Mouse (Mus musculus) heart, adult 18-20 months (tissue): ENCODE data around the gene Metap2. TPM values are rescaled to one million over a fixed set of nuclear protein-coding genes. Genes with fewer than 3 reads are reported as not detected.

Experiments used
- DNase-seq, 2 experiments: peaks; one replicate each; pipeline ENCODE4 v3.0.0; 2021 to 2022; ENCODE audit warnings: mixed read lengths in 1 of 2
- long read RNA-seq, 2 experiments: library from polyadenylated mRNA; stranded (forward); transcript quantifications; one replicate each; pipeline ENCODE4 v2.0.0; 2021
- total RNA-seq, 2 experiments: library from RNA; stranded (reverse); gene quantifications; 2 replicates each; pipeline ENCODE4 v1.2.3; 2021

Gene Metap2
- total RNA-seq, result 100 to 1,000 TPM; 112 to 116 TPM
- long read RNA-seq, experiment 1, full-length matches to known transcripts, result 126 of 147 reads
- long read RNA-seq, experiment 1, partial matches to known transcripts, result 2 of 147 reads
- long read RNA-seq, experiment 1, other reads (novel, unspliced or antisense), result 19 of 147 reads
- long read RNA-seq, experiment 2, full-length matches to known transcripts, result 87 of 98 reads
- long read RNA-seq, experiment 2, partial matches to known transcripts, result 1 of 98 reads
- long read RNA-seq, experiment 2, other reads (novel, unspliced or antisense), result 10 of 98 reads

DNA sequence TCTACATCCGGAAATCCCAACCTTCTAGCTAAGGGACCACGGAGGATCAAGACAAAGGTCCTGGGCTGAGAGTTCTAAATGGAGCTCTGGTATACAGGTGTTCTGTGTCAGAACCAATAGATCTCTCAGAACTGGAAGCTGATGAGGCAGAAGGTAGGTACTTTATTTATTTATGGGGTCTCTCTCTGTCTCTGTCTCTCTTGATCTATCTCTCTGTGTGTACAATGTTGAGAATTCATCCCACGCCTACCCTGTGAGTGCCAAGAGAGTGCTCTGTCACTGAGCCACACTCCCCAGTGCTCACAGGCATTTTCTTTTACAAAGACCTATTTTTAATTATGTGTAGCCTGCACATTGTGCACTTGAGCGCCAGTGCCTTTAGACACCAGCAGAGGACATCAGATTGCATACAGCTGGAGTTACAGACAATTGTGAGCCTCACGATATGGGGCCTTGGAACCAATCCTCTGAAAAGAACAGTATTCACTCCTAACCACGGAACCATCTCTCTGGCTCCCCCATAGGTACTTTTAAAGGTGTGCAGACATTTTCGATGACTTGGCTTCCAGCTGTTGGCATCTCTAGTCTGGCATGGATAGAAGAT lies at the start of gene Metap2:
Gene Metap2 (minus strand): TSS at position 51 of the 604 bp plus-strand sequence.
- DNase-seq, result no peak

DNA sequence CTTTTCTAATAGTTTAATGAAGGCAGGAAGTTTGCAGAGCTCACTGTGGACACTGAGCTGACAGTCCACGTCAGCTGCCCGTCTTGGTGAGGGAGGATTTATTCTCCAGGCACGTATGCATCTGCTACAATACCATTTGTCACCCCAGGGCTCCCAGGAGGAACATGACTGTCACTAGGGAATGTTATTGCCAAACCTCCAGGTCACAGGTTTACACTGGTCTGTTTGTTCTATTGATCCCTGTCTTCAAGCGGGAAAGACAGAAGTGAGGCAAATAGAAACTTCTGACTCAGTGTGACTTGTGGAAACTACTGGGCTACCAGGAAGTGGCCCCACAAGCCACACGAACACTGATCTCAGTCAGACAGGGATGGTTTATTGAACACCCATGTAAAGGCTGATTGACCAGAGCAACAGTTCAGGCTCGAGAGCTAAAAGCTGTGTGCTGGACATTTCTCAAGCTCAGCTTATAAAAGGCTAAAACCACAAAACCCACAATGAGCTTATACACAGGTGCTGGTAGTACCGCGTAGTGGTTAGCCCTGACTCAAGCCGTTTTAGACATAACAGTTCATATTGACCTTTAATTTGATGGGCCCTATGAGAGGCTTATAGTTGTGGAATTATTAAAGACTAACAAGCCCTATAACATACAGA lies 49.1 kb upstream of the Metap2 start:
- no peak for DNase-seq

DNA sequence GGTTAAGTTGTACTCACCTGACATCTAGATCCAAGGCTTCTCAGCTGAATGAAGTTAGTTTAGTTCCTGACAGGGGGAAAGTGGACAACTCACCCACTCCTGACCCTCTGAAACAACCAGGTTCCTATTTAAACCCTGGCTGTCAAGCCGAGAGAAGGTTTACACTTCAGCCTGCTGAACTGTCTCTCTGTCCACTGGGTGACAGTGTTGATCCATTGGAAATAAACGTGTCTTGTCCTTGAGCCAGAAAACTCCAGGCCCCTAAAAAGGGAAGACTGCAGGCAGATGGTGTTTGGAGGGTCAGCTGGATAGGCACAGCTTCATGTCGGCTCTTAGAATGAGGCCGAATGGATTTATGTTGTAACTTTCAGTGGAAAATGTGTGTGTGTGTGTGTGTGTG lies 48.5 kb upstream of the Metap2 start:
- DNase-seq, result peak; percentile 11 to 41

DNA sequence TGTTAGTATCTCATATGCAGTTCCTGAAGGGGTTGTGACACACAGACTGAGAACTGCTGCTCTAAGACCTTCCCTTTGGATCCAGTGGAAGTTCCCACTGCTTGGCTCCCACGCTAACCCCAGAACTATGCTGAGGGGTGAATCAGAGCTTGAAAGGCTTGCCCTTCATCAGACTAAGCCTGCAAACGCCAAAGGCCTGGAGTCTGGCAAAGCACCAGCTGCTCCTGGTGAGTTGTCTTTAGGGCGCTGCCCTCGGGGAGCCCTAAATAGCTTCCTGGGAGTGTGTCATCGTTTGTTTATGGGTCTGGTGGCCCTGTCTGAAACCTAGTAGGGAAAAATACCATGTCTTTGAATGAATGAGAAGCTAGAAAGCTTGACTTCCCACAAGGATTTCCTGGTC lies 47.3 kb upstream of the Metap2 start:
- DNase-seq, result no peak

DNA sequence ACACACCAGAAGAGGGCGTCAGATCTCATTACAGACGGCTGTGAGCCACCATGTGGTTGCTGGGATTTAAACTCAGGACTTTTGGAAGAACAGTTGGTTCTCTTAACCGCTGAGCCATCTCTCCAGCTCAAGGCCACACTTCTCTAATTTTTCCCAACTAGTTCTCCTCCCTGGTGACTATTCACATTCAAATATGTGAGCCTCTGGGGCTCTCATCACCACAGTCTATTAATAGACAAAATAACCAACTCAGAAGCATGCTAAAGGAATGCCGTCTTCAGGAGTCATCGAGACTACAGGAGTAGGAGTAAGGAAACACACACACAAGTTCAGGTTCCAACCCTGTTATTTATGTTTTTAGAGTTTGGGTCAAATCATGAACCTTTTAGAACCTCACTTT lies 43.4 kb upstream of the Metap2 start:
- DNase-seq, result no peak

DNA sequence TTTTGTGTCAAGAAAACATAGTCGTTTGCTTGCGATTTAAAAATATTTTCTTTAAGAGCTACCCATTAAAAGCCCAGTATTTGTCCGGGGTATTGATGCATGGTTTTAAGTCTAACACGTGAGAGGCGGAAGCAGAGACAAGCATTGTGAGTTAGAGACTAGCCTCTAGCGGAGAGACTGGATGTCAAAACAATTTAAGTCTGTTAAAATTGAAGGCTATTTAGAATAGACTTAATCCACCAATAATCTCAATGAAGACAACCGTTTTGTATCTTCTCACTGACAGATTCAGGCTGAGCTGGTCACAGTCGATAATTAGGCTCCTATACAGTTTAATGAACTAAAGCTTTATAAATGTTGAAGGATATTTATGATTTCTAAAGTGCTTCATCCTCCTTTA lies 42.8 kb upstream of the Metap2 start:
- no peak for DNase-seq

DNA sequence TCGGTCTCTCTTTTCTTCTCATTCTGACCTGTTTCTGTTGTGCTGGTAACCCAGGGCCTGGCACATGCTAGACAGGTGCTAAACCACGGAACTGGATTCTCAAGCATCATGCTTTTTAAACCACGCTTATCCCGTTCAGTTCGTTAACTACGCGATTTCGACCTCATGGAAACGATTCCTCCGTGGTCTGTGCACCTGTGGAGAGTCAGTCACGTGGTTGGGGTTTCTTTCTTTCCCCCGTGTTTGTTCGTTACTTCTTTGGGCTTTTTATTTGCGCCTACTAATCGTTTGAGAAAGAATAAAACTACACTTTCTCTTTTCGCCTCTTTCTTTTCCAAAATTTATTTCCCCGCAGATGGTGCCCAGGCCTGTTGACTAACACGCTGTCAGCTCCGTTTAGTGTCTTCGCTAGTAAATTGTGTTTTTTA lies 42.0 kb upstream of the Metap2 start:
- DNase-seq, result no peak

DNA sequence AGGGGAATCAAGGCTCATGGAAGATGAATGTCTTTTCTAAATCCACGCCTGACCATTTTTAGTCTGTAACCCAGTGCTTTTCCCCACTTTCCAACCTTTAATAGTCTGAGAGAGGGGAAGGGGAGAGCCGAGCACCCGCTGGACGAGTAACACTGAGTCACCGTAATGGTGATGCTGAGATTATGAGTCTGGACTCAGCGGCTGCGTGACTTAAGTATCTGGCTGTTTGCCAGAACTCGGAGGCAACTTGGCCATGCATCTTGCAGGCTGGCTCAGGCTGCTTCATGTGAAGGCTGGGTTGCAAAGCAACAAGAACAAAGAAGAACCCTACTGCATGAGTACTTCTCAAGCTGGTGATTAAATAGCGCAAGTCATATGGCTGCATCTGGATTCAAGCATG lies 37.1 kb upstream of the Metap2 start:
- DNase-seq, result peak in 1 of 2 experiments; percentile 12

DNA sequence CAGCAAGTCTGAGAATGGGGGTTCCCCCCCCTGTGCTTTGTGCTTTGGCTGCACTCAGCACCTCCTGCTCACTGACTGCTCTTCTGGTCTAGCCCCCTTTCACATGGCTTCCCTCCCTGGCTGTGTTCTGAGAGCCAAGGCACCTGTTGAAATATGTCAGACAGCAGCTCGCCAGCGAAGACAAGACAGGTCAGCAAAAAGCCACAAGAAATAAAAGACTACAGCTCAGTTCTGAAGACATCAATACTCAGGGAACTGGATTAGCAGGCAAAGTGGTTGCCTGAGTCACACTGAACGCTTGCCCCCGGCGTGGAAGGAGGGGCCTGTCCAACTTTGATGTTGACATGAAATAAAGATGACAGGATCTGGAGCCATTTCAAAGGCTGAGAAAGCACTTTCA lies 36.0 kb upstream of the Metap2 start:
- DNase-seq, result no peak

DNA sequence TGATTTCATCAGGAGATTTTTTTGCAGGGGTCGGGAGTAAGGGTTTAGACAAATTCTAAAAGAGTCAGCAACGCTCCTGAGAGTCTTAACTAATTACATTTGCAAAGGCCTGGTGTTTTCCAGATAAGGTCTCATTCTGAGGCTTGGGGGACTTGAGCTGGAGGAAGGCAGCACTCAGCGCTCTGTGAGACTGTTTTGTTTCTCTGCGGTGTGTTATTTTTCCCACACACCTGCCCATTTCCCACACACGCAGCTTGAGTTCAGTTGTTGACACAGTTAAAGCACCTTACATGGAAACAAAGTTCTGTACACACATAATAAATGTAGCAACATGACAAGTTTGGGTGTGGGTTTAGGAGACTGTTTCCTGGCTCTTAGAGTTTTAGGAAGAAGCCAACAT lies 35.1 kb upstream of the Metap2 start:
- DNase-seq, result no peak

DNA sequence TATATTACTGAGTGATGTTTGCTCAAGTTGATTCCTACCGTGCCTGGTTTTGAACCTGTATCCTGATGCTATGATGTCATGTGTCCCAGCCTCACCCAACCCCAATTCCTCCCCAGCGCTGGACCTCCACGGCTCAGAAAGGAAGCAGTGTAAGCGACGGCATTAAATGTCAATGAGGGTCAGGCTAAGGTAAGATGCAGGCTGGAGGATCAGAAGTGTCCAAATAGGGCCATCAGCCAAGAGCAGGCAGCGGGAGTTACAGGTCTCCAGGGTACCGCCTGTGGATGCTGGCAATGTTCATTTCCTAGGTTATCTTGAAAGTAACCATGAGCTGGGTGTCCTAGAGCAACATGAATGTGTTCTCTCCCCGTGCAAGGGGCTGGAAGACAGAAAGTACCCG lies 34.5 kb upstream of the Metap2 start:
- no peak for DNase-seq

DNA sequence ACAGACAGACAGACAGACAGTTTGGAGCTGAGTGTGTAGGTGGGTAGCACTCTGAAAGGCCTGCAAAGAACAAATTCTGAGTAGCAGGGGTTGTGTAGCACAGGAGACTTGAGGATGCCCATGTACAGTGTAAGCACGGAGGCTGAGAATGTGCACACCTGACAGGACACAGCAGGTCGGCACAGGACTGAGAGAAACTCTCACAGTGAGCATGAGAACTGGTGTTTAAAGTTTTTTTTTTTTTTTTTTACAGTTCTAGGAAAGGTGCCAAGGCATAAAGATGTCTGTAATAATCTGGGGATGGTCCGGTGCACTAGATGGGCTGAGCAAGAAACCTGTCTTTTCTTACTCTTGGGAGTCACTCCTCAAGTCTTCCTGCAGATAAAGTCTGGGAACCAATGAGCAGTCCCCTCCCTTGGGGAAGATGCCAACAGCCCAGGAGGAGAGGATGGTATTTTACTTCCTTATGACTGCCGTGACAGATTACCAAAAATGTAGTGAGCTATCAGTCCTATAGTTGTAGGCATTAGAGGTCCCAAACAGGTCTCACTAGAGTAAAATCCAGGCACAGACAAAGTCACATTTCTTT lies 33.4 kb upstream of the Metap2 start:
- DNase-seq, result no peak

DNA sequence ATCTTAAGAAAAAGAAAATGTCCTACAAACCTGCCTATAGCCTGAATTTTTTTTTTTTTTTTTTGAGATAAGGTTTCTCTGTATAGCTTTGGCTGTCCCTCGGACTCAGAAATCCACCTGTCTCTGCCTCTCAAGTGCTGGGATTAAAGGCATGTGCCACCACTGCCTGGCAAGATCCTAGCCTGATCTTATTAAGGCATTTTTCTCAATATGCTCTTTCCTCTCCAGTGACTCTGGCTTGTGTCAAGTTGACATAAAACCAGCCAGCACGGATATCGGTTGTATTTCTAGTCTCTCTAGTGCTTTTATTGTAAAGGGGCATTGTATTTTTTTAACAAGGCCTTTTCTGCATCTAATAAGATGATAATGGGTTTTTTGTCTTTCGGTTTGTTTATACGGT lies 27.8 kb upstream of the Metap2 start:
- no peak for DNase-seq

DNA sequence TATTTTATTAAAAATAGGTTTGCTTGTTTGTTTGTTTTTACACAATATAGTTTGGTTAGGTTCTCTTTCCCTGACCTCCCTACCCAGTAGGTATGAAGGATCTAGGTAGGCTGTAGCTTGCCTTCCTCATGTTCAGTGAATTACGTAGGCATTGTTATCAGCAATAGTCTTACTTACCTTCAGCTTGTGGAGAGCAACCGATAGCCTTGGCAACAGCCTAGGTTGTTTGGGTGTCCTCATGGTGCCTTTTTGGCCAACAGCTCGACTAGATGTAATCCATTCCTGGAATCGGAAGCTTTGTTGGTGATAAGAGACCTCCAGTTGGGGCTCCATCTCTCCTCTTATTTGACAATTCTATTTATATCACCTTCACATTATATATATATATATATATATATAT lies 24.3 kb upstream of the Metap2 start:
- no peak for DNase-seq

DNA sequence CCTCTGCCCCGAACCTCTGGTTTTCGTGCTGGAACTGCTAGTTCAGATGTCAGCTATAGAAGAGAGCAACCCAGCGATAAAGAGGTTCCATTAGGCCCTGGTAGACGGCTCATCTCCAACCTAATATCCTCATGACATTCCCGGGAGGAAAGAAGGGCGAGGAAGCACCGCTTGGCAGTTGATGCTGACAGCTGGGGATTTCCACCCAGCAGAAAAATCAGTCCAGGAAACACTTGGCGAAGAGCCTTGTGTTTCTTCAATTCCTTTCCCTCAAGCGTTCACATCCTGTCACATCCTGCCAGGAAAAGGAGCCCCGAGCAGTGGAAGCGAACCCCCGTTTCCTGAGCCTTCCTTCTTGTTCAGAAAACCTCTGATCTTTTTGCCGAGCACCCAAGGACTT lies 22.3 kb upstream of the Metap2 start:
- DNase-seq, result peak; percentile 62 to 78

DNA sequence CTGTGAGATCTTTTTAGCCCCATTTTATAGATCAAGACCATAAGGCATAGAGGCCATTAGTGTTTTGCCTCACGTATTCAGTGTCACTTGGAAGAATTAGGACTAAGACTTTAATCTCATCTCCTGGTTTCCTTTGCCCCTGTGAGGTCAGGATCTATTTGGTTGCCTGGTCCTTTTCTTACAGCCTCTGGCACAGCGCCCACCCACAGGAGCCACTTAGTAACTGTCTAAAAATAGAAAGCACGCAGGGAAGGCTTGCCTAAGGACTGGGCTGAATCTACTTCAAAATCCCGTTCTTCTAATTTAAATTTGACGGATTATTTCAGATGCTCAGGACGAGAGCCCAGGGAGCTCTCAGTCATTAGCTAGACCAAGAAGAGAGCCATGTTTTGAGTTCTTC lies 21.8 kb upstream of the Metap2 start:
- DNase-seq, result peak; percentile 66 to 69

DNA sequence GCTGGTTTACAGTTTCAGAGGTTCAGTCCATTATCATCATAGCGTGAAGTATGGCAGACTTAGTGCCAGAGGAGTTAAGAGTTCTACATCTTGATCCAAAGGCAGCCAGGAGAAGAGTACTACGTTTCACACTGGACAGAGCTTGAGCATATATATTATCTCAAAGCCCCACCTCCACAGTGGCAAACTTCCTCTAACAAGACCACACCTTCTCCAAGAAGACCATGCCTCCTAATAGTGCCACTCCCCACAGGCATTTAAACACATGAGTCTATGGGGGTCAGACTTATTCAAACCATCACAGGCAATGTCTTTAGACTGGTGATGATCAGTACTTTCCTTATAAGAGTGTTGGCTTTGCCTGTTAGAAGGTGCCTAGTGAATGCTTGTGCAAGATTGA lies 21.2 kb upstream of the Metap2 start:
- DNase-seq, result no peak

DNA sequence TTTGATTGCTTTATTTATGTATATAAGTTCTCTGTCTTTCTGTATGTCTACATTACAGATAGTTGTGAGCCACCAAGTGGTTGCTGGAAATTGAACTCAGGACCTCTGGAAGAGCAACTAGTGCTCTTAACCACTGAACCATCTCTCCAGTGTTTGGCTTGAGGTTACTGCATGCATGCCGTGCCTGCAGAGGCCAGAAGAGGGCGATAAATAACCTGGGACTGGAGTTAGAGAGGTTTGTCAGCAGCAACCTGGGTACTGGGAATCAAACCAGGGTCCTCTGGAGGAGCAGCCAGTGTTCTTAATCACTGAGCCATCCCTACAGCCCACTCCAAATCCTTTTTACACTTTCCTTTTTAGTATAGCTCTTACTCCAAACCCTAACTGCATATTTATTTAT lies 19.9 kb upstream of the Metap2 start:
- DNase-seq, result no peak

DNA sequence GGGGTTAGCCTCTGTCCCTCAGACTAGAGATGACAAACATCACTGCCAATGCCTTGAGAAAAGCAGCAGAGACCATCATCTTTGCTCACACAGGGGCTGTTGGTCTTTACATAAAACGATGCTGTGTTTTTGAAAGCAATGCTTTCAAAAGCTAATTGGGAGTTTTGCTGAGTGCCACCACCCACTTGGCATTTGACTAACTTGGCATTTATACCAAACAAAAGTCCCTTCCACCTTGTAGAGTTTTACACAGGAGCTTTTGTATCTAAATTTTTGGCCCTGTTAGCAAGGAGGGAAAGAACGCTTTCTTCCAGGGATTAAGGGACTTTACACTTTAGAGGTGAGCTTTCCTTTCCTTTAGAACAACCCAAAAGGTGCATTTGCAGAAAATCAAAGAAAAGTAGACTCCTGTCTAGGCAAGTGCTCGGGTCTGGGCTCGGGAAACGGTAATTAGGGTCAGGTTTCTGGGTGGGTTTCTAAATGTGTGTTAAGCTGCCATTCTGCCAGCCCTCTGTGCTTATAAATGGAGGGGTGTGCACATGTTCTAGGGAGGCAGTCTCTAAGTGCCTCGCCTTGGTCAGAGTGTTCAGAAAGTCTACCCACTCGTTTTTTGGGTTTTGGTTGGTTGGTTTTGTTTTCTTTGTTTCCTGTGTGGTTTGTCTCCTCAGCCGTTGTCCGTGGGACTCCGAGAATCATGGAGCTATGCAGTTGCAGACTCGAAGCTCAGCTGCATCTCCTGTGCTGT lies 18.8 kb upstream of the Metap2 start:
- no peak for DNase-seq

DNA sequence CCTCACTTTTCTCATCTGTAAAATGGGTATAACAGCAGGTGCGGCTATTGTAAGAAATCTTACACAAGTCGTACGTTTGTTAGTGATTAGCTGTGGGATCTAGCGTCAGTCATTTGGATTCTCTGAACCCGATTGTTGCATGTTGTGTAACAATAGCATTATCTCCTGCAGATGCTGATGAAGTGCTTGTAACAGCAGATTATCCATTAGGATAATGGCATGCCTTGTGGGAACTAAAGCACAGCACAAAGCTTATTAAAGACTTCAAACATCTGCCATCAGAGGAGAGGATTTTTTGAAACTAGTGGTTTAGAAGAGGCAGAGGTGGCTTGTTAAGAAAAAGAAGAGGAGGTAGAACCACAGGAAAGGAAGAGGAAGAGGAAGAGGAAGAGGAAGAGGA lies 16.6 kb upstream of the Metap2 start:
- DNase-seq, result no peak

DNA sequence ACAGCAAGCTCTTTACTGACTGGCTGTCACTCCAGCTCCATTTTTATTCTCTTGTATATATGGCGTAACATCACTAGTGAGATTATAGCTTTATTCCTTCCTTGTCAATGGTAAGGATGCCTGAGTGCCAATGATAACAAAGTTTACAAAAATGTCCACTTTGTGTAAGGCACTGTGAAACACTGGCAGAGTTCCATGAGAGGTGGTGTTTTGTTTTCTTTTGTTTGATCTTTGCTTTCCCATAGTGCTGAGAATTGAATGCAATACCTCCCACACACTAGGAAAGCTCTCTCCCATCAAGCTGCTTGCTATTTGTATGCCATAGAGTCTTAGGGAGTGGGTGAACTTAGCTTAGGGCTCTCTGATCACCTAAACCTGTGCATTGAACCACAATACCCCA lies 16.0 kb upstream of the Metap2 start:
- no peak for DNase-seq

DNA sequence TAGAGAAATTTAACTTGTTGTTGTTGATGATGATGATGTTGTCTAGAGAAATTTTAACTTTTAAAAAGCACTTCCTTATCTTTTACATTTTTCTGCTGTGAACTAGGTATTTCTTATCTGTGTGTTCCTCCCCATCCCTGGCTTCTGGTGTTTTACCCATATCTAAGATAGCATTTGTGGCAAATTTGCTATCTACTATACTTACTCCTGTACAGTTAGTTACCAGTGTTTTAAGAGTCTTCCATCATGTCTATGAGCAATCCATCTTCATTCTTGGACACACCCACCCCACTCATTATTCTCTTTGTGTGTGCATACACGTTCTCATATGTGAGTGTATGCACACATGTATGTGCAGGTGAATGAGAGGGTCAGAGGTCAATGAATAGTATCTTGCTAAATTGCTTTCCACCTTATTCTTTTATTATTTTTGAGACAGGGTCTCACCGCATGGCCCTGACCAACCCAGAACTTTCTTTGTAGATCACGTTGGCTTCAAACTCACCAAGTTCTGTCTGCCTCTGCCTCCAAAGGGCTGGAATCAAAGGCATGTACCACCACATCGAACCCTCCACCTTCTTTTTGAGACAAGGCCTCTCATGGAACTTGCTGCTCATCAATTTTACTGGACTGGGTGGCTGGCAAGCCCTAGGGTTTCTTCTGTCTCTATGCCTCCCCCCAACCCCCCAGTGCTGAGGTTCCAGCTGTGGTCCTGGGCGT lies 15.4 kb upstream of the Metap2 start:
- DNase-seq, result no peak
